Mouse (Mus musculus) neutrophil, adult 59 days (primary cell): Measurements from ENCODE around the gene Gm11239. TPM values are rescaled to one million over a fixed set of nuclear protein-coding genes. Genes with fewer than 3 reads are reported as not detected.

Experiments used
- total RNA-seq, 2 experiments: library from RNA; stranded (reverse); gene quantifications; 1 replicate in 1 of 2; 2 replicates in 1 of 2; pipeline ENCODE4 v1.2.4; 2023

The Gm11239 gene
- not detected for total RNA-seq

GRCm38 (mm10) chr4:73668054-73668453 is at the start of gene Gm11239:
Gene Gm11239 (plus strand): TSS chr4:73668354.

DNA sequence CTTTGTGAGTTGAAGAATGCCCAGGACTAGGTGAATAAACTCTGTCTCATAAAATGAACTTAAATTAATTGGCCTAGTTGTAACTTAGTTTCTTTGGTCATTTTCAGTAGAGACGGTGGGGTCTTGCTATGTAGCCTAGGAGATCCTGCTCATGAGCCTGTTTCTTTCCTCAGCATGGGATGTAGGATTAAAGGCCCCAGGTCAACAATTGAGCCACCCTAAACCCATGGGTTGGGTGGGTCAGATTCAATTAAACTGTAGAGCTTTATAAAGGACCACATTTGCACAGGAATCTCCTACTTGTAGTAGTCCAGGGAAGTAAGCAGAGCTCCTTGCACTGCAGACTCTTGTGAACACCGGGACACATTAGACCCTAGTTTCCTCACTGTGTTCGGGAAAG is 45.5 kb upstream of the Gm11239 start, which contains the start of gene Gm11237:
Gm11237 (plus strand) TSS at position 301 of the 400 bp plus-strand sequence.

DNA sequence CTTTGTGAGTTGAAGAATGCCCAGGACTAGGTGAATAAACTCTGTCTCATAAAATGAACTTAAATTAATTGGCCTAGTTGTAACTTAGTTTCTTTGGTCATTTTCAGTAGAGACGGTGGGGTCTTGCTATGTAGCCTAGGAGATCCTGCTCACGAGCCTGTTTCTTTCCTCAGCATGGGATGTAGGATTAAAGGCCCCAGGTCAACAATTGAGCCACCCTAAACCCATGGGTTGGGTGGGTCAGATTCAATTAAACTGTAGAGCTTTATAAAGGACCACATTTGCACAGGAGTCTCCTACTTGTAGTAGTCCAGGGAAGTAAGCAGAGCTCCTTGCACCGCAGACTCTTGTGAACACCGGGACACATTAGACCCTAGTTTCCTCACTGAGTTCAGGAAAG is 30.3 kb upstream of the Gm11239 start, which contains the start of gene Gm11236:
Gm11236 (plus strand) TSS at position 301 of the 400 bp plus-strand sequence.

GRCm38 (mm10) chr4:73683216-73683615 is 15.1 kb downstream of the Gm11239 start, which contains the start of gene Gm428:
Gene Gm428 (plus strand): TSS chr4:73683516.

Other genes starting within 250 kb of the Gm11239 start
- not detected for gene Gm11238, start 60.5 kb upstream of the Gm11239 start, total RNA-seq
- gene Gm11237, start 45.4 kb upstream of the Gm11239 start, total RNA-seq = not detected
- gene Gm11236, start 30.2 kb upstream of the Gm11239 start, total RNA-seq = not detected
- gene Gm428, start 15.2 kb downstream of the Gm11239 start, total RNA-seq = not detected
- not detected for gene Rasef, start 122.6 kb downstream of the Gm11239 start, total RNA-seq
- gene Gm11758, start 207.9 kb downstream of the Gm11239 start, total RNA-seq = not detected
- gene Gm11757, start 222.8 kb downstream of the Gm11239 start, total RNA-seq = not detected
- gene Gm13871, start 237.6 kb downstream of the Gm11239 start, total RNA-seq = not detected